Mouse (Mus musculus): ENCODE measurements at regions not wholly inside any gene's neighbourhood (a gene's known extent, or its start where the extent isn't known, plus 50 kb on each side); places are given as distances from the start of the nearest gene placed in this dataset.

GRCm38 (mm10) chr4:105566513-105567457, 222.9 kb upstream of the Gm12728 start:
- no peak for TF ChIP-seq CTCF (conservative IDR thresholded peaks at IDR 0.05)
- H3K4me3 ChIP-seq: no peak overlapping the region
- H3K27ac ChIP-seq: no peak overlapping the region
- DNase-seq (ENCODE audit: low spot score in 2 of 2): no peak

DNA sequence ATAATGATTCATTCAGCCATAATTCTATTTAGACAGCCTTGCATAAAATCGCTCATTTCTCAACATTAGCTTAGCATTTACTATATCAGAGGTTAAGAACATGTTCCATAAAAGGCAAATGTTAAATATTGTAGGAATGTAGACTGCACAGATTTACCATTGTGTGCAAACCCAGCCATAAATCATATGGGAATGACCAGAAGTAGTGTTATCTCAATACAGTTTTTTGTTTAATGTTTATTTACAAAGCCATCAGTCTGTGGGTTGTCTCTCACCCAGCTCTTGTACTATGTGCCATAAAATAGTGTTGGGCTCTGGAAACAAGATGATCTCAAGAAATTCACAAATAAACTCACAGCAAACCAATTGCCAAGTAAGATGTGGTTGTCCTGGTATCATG, 220.0 kb upstream of the Gm12728 start:
- H3K27ac ChIP-seq: no peak overlapping the region
- no peak for TF ChIP-seq CTCF (conservative IDR thresholded peaks at IDR 0.05)
- H3K4me3 ChIP-seq: no peak overlapping the region
- no peak for DNase-seq (ENCODE audit: low spot score in 2 of 2)

DNA sequence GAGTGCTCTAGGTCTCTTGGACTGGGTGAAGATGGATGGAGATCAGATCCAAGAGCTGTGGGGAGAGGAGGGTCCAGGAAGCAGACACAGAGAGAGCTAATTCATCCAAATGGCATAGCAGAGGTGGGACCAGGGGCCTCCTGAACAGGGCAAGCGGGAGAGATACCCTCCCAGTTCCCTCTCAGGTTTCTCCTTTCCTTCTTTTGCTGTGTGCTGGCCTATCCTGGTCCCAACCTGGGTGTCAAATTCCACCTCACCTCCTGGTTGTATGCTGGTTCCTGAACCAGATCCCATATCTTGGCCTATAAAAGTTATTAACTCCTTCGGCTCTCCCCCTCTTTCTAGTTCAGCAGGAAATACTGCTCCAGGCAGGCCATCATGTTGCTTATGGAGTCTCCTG, 214.1 kb upstream of the Gm12728 start:
- DNase-seq (ENCODE audit: low spot score in 2 of 2): no peak
- no peak overlapping the region for H3K4me3 ChIP-seq
- TF ChIP-seq CTCF (conservative IDR thresholded peaks at IDR 0.05): no peak
- no peak overlapping the region for H3K27ac ChIP-seq

- DNase-seq (ENCODE audit: low spot score in 2 of 2): no peak
- Histone ChIP-seq H3K4me3 (no peak overlapping the region), H3K27ac (no peak overlapping the region)
- TF ChIP-seq CTCF (conservative IDR thresholded peaks at IDR 0.05): no peak
Observed at GRCm38 (mm10) chr4:105580987-105581386, 208.7 kb upstream of the Gm12728 start.

GRCm38 (mm10) chr4:105584329-105584925, 205.2 kb upstream of the Gm12728 start:
- no peak for DNase-seq (ENCODE audit: low spot score in 2 of 2)
- no peak for TF ChIP-seq CTCF (conservative IDR thresholded peaks at IDR 0.05)
- no peak overlapping the region for H3K4me3 ChIP-seq

GRCm38 (mm10) chr4:105603661-105604060, 186.0 kb upstream of the Gm12728 start:
- TF ChIP-seq CTCF (conservative IDR thresholded peaks at IDR 0.05): no peak
- no peak overlapping the region for H3K27ac ChIP-seq
- H3K4me3 ChIP-seq: no peak overlapping the region
- no peak for DNase-seq (ENCODE audit: low spot score in 2 of 2)

More at GRCm38 (mm10) chr4:105584329-105584925, 205.2 kb upstream of the Gm12728 start:
- H3K27ac ChIP-seq: no peak overlapping the region

- DNase-seq (ENCODE audit: low spot score in 2 of 2): no peak
- H3K4me3 ChIP-seq: no peak overlapping the region
- no peak overlapping the region for H3K27ac ChIP-seq
- TF ChIP-seq CTCF (conservative IDR thresholded peaks at IDR 0.05): no peak
Observed at GRCm38 (mm10) chr4:105604607-105605006, 185.1 kb upstream of the Gm12728 start.

DNA sequence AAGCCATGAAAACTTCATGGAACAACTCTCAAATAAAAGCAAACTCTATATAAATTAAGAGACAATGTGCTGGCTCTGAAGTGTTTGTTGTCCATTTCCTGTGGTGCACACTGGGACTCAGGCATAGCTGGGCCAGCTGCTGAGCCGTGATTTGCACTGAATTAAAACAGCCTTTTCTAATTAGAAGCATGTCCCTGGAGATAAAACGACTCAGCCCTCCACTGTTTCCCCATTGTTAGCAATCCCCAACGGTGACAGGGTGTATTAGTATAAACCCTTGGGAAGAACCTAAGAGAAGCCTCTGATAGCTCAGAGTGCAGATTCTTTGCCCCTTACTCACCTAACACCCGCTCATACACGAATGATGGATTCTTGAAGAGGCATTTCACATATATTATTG, 182.9 kb upstream of the Gm12728 start:
- no peak for DNase-seq (ENCODE audit: low spot score in 2 of 2)
- H3K27ac ChIP-seq: no peak overlapping the region
- no peak overlapping the region for H3K4me3 ChIP-seq
- no peak for TF ChIP-seq CTCF (conservative IDR thresholded peaks at IDR 0.05)

DNA sequence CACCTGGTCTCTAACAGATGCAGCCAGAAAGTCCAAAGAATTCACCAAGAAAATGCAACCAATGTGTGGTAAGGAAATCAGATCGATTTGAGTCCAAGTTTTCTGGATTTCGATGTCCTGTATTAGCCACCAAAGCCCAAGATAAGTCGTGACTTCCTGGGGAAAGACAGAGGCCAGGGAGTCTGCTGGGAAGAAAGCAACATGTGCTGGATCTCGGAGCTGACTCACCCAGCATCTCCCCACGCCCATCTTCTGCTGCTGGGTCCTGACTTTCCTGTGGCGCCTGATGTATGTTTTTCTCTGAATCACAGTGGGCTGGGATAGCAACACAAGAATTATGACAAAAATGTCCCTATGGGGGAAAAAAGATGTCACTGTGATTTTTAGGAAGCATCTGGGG, 178.8 kb upstream of the Gm12728 start:
- DNase-seq (ENCODE audit: low spot score in 2 of 2): no peak
- no peak for TF ChIP-seq CTCF (conservative IDR thresholded peaks at IDR 0.05)
- no peak overlapping the region for H3K27ac ChIP-seq
- H3K4me3 ChIP-seq: no peak overlapping the region

GRCm38 (mm10) chr4:105614390-105614789, 175.3 kb upstream of the Gm12728 start:
- Histone ChIP-seq H3K27ac (no peak overlapping the region), H3K4me3 (no peak overlapping the region)
- no peak for TF ChIP-seq CTCF (conservative IDR thresholded peaks at IDR 0.05)
- DNase-seq (ENCODE audit: low spot score in 2 of 2): no peak

DNA sequence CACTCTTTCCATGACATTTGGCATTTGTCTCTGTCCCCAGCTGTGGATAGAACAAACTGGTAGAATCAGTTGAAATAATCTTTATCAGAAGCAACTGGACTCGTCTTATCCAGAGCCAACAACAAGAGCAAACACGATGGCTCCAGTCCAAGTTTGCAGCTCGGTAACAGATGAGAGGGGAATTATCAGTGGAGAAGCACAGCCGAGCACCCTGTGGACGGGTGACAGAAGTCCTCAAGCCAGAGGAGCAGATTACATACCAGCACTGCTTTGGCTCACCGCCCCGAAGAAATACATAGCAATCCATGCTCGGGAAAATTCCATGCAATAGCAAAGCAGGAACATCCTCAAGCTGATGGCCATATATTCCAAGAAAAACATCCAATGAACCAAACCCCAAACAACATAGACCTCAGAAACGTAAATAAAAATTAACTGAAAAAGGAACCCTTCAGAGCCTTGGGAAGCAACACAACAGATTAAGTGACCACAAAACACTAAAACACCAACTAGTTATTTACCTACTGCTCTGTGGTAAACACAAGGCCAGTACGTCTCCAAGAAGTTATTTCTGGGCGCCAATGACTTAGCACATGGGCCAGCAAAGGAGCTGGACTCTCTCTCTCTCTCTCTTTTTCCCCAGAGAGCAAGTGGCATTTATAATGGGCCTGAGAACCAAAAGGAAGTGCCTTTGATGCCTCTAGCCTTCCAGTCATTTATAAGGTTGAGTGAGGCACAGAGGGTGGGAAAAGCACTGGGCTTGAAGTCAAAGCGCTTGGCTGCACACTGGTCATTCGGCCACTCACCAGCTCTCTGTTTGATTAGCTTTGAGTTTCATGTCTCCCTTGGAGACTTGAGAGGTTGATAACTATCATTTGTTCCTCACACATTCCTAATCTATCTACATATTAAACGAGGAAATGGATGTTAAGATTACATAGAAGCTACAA, 163.0 kb upstream of the Gm12728 start:
- DNase-seq (ENCODE audit: low spot score in 2 of 2): no peak
- Histone ChIP-seq H3K27ac (no peak overlapping the region), H3K4me3 (no peak overlapping the region)
- TF ChIP-seq CTCF (conservative IDR thresholded peaks at IDR 0.05): no peak

DNA sequence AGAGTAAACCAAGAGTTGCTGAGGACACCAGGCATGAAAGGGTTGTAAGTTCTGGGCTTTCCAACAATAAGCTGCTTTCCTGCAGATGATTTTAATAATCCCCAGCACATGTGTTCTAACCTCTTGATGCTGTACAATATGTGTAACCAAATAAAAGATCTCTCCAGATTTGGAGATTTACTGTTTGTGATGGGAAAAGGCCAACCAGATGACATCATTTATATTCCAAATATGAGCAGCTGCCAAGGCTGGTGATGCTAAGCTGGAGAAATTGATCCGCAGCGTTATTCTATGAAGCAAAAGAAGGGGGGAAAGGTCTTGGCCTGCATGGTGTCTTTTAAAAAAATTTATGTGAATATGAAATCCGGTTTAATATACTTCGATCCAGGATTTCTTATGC, 160.1 kb upstream of the Gm12728 start:
- no peak for TF ChIP-seq CTCF (conservative IDR thresholded peaks at IDR 0.05)
- Histone ChIP-seq H3K27ac (no peak overlapping the region), H3K4me3 (no peak overlapping the region)
- no peak for DNase-seq (ENCODE audit: low spot score in 2 of 2)

Data from layer of hippocampus, adult 2 months (tissue).